Mouse (Mus musculus) forebrain, embryonic 14.5 days (tissue): Measurements from ENCODE around the gene Lrrc59. TPM values are rescaled to one million over a fixed set of nuclear protein-coding genes. Genes with fewer than 3 reads are reported as not detected.
"Not testable (repeated sequence)": the region's sequence is repeated elsewhere in the genome, so short reads cannot be mapped to it uniquely, and the experiment has no call there.

Experiments used
- ATAC-seq: fragments of 200-750 bp; cut with Nextera tagmentation; 2 replicates; pipeline ENCODE4 v1.8.0; 2017; ENCODE audit warnings: mild to moderate bottlenecking, moderate library complexity
- DNase-seq: peaks from one replicate; pipeline ENCODE4 v3.0.0-alpha.2; 2015; ENCODE audit warnings: low spot score
- H3K27ac ChIP-seq: fragments of 300-500 bp; sonication (generic); 2 replicates; pipeline ENCODE4 v1.5.1; 2014; ENCODE audit warnings: low read depth, mild to moderate bottlenecking, control low read depth, low read length, moderate library complexity
- H3K27me3 ChIP-seq: fragments of 300-500 bp; sonication (generic); replicated peaks from 2 replicates; pipeline ENCODE4 v1.6.1; 2014; ENCODE audit warnings: low read length, control low read depth, mixed read lengths; ENCODE audit not compliant: control insufficient read depth, insufficient read depth
- H3K36me3 ChIP-seq: fragments of 300-500 bp; sonication (generic); 2 replicates; pipeline ENCODE4 v1.6.1; 2014; ENCODE audit warnings: low read length, control low read depth; ENCODE audit not compliant: control insufficient read depth, insufficient read depth
- H3K4me1 ChIP-seq: fragments of 300-500 bp; sonication (generic); 2 replicates; pipeline ENCODE4 v1.6.1; 2014; ENCODE audit warnings: antibody characterized with exemption, low read length, control low read depth; ENCODE audit not compliant: control insufficient read depth, insufficient read depth
- H3K4me2 ChIP-seq: fragments of 300-500 bp; sonication (generic); 2 replicates; pipeline ENCODE4 v1.6.1; 2014; ENCODE audit warnings: mild to moderate bottlenecking, control low read depth, low read length
- H3K4me3 ChIP-seq: fragments of 300-500 bp; sonication (generic); 2 replicates; pipeline ENCODE4 v1.5.1; 2014; ENCODE audit warnings: low read depth, low read length, control low read depth
- H3K9ac ChIP-seq: fragments of 300-500 bp; sonication (generic); 2 replicates; pipeline ENCODE4 v1.6.1; 2014; ENCODE audit warnings: mild to moderate bottlenecking, low read length, control low read depth, moderate library complexity
- H3K9me3 ChIP-seq: fragments of 300-500 bp; sonication (generic); replicated peaks from 2 replicates; pipeline ENCODE4 v1.6.1; 2016; ENCODE audit warnings: low read length, control low read depth, mixed read lengths; ENCODE audit not compliant: control insufficient read depth
- WGBS: fragments of 180-500 bp; shearing (Covaris S2); extraction: QIAGEN DNeasy Blood & Tissue Kit; methylation state at CpG from one replicate; pipeline ENCODE4 v1.1.7; 2014; 5-methylcytosine and 5-hydroxymethylcytosine counted together
- polyA plus RNA-seq: library from polyadenylated mRNA; unstranded; fragments of >200 nt; fragmentation: Nextera tagmentation; extraction: Ambion mirVana; gene quantifications from 2 replicates; pipeline ENCODE4 v1.2.1, GENCODE M21; 2014

Lrrc59 gene
- polyA plus RNA-seq, 1 experiment from 2014 or later = 120 TPM

GRCm38 (mm10) chr11:94622162-94622561 is 7.4 kb upstream of the Lrrc59 start:
- Histone ChIP-seq H3K27me3 (no peaks in the 10 kb centered on the region), H3K4me1 (no peaks in the 10 kb centered on the region), H3K27ac (no peak overlapping the region), H3K9me3 (no peaks in the 10 kb centered on the region), H3K9ac (no peak overlapping the region), H3K36me3 (no peaks in the 10 kb centered on the region), H3K4me3 (no peak overlapping the region), H3K4me2 (no peak overlapping the region)
- ATAC-seq = no peak
- 85% methylated on average over 2 of the region's 2 CpGs for WGBS
- DNase-seq = no peak

GRCm38 (mm10) chr11:94629884-94630198 is 274 bp downstream of the Lrrc59 start:
- under 1% methylated on average over 28 of the region's 28 CpGs for WGBS
- peaks cover 5% of the 10 kb centered on the region for H3K4me1 ChIP-seq
- ATAC-seq (peak; percentile 43; the same call in 1 of the 2 replicates), DNase-seq (no peak)
- H3K36me3 ChIP-seq = peaks cover 30% of the 10 kb centered on the region
- no peaks in the 10 kb centered on the region for H3K9me3 ChIP-seq
- H3K4me2 ChIP-seq = peak overlapping the region; percentile 86
- peak overlapping the region; percentile 55 for H3K27ac ChIP-seq
- H3K9ac ChIP-seq = peak overlapping the region; percentile 88
- H3K27me3 ChIP-seq = no peaks in the 10 kb centered on the region
- peak overlapping the region; percentile 98 for H3K4me3 ChIP-seq

GRCm38 (mm10) chr11:94630199-94631011 is 838 bp downstream of the Lrrc59 start:
- peak; percentile 22 for ATAC-seq
- Histone ChIP-seq H3K27ac (peak overlapping the region; percentile 55; the same call in 1 of the 2 replicates), H3K27me3 (no peaks in the 10 kb centered on the region), H3K4me2 (peak overlapping the region; percentile 86), H3K9ac (peak overlapping the region; percentile 88), H3K9me3 (no peaks in the 10 kb centered on the region), H3K36me3 (peaks cover 36% of the 10 kb centered on the region), H3K4me1 (peaks cover 5% of the 10 kb centered on the region), H3K4me3 (peak overlapping the region; percentile 98)
- peak; percentile 60 for DNase-seq
- WGBS = 10% methylated on average over 26 of the region's 26 CpGs

DNA sequence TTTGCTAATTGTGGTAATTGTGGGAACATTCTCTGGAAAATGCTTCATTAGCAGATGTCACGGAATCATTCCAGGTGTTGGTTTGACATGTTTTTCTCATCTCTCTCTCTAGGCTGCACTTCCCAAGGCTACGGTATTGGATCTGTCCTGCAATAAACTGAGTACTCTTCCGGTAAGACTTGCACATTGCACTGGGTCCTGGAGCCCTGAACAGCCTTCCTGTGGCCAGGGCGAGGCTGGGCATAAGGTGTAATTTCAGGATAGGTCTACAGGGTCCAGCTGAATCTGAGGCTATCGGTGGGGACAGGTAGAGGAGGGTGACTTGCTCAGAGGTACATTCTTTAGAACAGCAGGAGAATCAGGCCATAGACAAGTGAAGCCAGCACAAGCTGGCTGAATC is 2.4 kb downstream of the Lrrc59 start:
- Histone ChIP-seq H3K36me3 (peaks cover 52% of the 10 kb centered on the region), H3K27ac (no peak overlapping the region), H3K4me3 (no peak overlapping the region), H3K27me3 (no peaks in the 10 kb centered on the region), H3K4me2 (no peak overlapping the region), H3K9ac (no peak overlapping the region), H3K9me3 (no peaks in the 10 kb centered on the region), H3K4me1 (peaks cover 5% of the 10 kb centered on the region)
- ATAC-seq = no peak
- 96% methylated on average over 5 of the region's 5 CpGs for WGBS
- no peak for DNase-seq

DNA sequence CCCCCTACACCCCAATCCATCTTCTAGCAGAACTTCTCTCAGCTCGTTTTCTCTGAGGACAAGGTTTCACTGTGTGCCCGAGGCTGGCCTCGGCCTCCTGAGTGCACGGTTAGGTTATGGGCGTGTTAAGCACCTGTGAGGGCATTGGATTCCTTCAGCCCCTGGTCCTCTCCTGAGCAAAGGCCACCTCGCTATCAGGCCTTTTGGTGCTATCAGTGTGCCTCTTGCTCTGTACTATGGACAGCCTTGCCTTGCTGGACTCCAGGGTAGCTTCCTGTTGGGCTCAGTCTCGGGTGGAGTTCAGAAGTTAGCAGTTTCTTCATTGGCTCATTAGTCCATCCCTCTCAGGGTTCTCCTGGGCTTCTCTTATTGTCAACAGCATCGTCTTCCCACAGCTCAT is 3.4 kb downstream of the Lrrc59 start:
- H3K4me1 ChIP-seq = peaks cover 5% of the 10 kb centered on the region
- H3K9ac ChIP-seq = no peak overlapping the region
- ATAC-seq = no peak
- no peaks in the 10 kb centered on the region for H3K9me3 ChIP-seq
- H3K4me3 ChIP-seq = no peak overlapping the region
- no peaks in the 10 kb centered on the region for H3K27me3 ChIP-seq
- WGBS = 85% methylated on average over 8 of the region's 8 CpGs
- no peak overlapping the region for H3K4me2 ChIP-seq
- DNase-seq = no peak
- H3K36me3 ChIP-seq = peaks cover 62% of the 10 kb centered on the region
- no peak overlapping the region for H3K27ac ChIP-seq

DNA sequence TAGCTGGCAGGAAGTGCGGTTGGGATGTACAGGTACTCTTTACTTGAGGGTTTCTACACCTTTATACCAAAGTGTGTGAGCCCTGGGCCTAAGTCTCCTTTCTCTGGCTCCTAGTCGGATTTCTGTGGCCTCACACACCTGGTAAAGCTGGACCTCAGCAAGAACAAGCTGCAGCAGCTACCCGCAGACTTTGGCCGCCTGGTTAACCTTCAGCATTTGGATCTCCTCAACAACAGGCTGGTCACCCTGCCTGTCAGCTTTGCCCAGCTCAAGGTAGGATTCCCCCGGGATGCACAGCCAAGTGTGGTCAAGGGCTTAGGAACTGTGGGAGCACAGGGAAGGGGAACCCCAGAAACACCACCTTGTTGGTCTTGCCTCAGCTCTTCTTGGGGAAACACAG is 4.9 kb downstream of the Lrrc59 start:
- peaks cover 76% of the 10 kb centered on the region for H3K36me3 ChIP-seq
- DNase-seq (no peak), ATAC-seq (no peak)
- no peak overlapping the region for H3K9ac ChIP-seq
- WGBS = 89% methylated on average over 5 of the region's 5 CpGs
- no peak overlapping the region for H3K4me3 ChIP-seq
- H3K4me2 ChIP-seq = no peak overlapping the region
- H3K27me3 ChIP-seq = no peaks in the 10 kb centered on the region
- no peaks in the 10 kb centered on the region for H3K9me3 ChIP-seq
- no peak overlapping the region for H3K27ac ChIP-seq
- peaks cover 5% of the 10 kb centered on the region for H3K4me1 ChIP-seq

- H3K4me1 ChIP-seq = no peaks in the 10 kb centered on the region
- no peaks in the 10 kb centered on the region for H3K27me3 ChIP-seq
- H3K36me3 ChIP-seq = peaks cover 85% of the 10 kb centered on the region
- H3K9me3 ChIP-seq = no peaks in the 10 kb centered on the region
- no peak overlapping the region for H3K4me3 ChIP-seq
- no peak overlapping the region for H3K9ac ChIP-seq
- ATAC-seq = no peak
- no peak for DNase-seq
- H3K27ac ChIP-seq = no peak overlapping the region
- no peak overlapping the region for H3K4me2 ChIP-seq
- 87% methylated on average over 8 of the region's 8 CpGs for WGBS
Measured at GRCm38 (mm10) chr11:94644461-94645219, 15.1 kb downstream of the Lrrc59 start.

DNA sequence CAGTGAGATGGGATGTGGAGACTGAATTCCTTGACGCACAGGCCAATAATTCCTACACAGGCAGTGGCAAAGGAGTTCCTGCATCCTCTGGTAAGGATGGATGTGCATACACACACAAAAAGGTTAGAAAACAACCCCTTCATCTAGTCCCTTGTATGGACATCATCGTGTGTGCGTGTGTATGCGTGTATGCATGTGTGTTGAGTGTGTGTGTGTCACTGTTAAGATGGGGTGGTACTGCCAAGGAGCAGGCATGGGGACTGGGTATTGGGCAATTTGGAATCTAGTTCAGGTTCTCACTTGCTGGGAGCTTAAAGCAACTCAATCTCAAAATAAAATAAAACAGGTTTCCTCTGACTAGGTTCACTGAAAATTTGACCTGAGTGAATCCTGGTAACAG is 16.9 kb downstream of the Lrrc59 start:
- H3K27ac ChIP-seq = no peak overlapping the region
- no peaks in the 10 kb centered on the region for H3K27me3 ChIP-seq
- WGBS = 90% methylated on average over 4 of the region's 4 CpGs

GRCm38 (mm10) chr11:94651241-94651640 is 21.7 kb downstream of the Lrrc59 start:
- not testable (repeated sequence) for H3K4me2 ChIP-seq, DNase-seq, H3K9ac ChIP-seq, H3K4me3 ChIP-seq, H3K27ac ChIP-seq, H3K9me3 ChIP-seq, H3K27me3 ChIP-seq, ATAC-seq
- Histone ChIP-seq H3K4me1 (peaks cover 15% of the 10 kb centered on the region), H3K36me3 (peaks cover 34% of the 10 kb centered on the region)
- 94% methylated on average over 5 of the region's 7 CpGs for WGBS

More for the DNA sequence above, 16.9 kb downstream of the Lrrc59 start:
- DNase-seq (no peak), ATAC-seq (no peak)
- no peak overlapping the region for H3K4me2 ChIP-seq
- no peaks in the 10 kb centered on the region for H3K9me3 ChIP-seq
- H3K4me3 ChIP-seq = no peak overlapping the region
- no peak overlapping the region for H3K9ac ChIP-seq
- H3K4me1 ChIP-seq = no peaks in the 10 kb centered on the region
- H3K36me3 ChIP-seq = peaks cover 77% of the 10 kb centered on the region
